Mouse (Mus musculus) E14TG2a.4 (cell line): Measurements from ENCODE around the gene Cbln1.
A peak's percentile ranks its signal among the peaks of the same experiment; 100 is the strongest.

Experiments used
- H3K27me3 ChIP-seq: 2 replicates; pipeline ENCODE4 v1.6.1; 2014; ENCODE audit warnings: low read length, control low read depth; ENCODE audit not compliant: insufficient read depth
- H3K36me3 ChIP-seq: 2 replicates; pipeline ENCODE4 v1.6.1; 2014; ENCODE audit warnings: low read length, control low read depth; ENCODE audit not compliant: insufficient read depth
- H3K4me1 ChIP-seq: replicated peaks from 2 replicates; pipeline ENCODE4 v1.6.1; 2014; ENCODE audit warnings: low read depth, low read length, control low read depth
- H3K4me3 ChIP-seq: replicated peaks from 2 replicates; pipeline ENCODE4 v1.5.1; 2014; ENCODE audit warnings: mild to moderate bottlenecking, low read length
- H3K9me3 ChIP-seq: 2 replicates; pipeline ENCODE4 v1.6.1; 2014; ENCODE audit warnings: low read length, control low read depth
- CTCF ChIP-seq: conservative IDR thresholded peaks from 2 replicates; pipeline ENCODE4 v1.5.1; 2014; ENCODE audit warnings: low read length
- NANOG ChIP-seq: IDR thresholded peaks from 2 replicates; pipeline ENCODE4 v1.6.1; 2014; ENCODE audit warnings: borderline replicate concordance, low read length, mixed read lengths
- POU5F1 ChIP-seq: IDR thresholded peaks from 2 replicates; pipeline ENCODE4 v1.6.1; 2014; ENCODE audit warnings: low read length, borderline replicate concordance

Cbln1 gene

DNA sequence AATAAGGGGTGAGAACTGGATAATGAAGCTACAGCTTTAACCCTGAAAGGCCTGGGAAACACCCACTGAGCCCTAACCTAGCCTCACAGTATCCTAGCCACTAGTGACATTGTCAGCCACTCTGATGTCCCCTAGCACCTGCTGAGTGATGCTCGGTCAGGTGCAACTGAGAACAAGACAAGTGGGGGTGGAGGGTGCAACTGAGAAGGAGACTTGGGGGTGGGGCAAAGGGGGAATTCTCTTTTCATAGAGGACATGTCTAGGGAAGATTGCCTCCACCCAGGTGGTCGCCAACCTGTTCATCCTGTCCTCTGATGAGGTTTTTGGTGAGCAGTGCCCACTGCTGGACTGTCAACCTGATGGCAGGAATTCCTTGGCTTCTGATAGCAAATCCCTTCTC, 1.5 kb upstream of the Cbln1 start:
- Histone ChIP-seq H3K9me3 (no peaks in the 10 kb centered on the region), H3K27me3 (peaks cover 56% of the 10 kb centered on the region), H3K4me3 (peak overlapping the region; percentile 92), H3K4me1 (peaks cover 45% of the 10 kb centered on the region), H3K36me3 (no peaks in the 10 kb centered on the region)
- TF ChIP-seq NANOG, result no peak
- no peak for TF ChIP-seq POU5F1
- TF ChIP-seq CTCF, result no peak

DNA sequence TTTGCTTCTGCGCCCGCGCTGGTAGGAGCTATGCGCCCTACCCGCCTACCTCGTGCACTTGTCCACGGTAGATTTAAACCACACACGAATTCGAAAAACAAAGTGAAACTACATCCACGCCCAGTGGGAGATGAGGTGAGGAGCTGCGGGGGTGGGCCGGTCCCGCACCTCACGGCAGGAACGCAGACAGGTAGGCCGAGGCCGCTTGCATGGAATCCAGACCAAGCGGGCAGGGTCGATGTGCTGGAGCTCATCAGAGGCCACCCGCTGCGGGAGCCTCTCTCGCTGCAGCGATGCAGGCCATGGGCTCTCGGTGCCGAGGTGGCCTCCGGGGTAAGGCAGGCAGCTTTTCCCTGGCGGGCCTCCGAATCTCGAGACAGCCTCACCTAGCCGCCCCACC, 905 bp upstream of the Cbln1 start:
- Histone ChIP-seq H3K36me3 (no peaks in the 10 kb centered on the region), H3K4me3 (peak overlapping the region; percentile 92), H3K27me3 (peaks cover 63% of the 10 kb centered on the region), H3K9me3 (no peaks in the 10 kb centered on the region), H3K4me1 (peaks cover 51% of the 10 kb centered on the region)
- TF ChIP-seq CTCF (no peak), NANOG (no peak), POU5F1 (no peak)

DNA sequence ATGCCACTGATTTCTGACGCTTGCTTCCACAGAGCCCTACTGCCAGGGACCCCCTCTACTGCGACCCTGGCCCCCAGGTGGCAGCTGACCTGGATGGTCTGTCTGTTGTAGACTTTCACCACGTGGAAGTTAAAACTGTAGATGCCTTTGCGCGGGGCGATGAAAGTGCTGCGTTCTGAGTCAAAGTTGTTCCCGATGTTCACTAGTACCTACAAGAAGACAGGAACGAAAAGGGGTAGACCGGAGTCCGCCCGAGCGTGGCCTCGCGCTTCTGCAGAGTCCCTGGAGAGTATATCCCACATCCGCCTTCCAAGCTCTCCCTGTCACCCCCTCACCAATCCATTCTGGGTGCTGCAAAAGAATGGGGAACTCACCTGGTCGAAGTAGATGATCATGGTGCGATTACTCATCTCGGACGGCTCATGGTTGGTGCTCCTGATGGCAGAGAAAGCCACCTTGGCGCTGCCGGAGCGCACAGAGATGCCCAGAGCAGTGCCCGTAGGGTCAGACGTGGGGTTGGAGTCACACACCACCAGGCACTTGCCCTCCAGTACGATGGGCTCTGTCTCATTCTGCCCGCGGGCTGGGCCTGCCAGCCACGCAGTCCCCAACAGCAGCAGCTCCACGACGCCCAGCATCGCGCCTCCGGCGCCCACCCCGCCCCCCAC, 672 bp downstream of the Cbln1 start:
- peak overlapping the region; percentile 92 for H3K4me3 ChIP-seq
- TF ChIP-seq NANOG (no peak), CTCF (no peak), POU5F1 (no peak)
- H3K9me3 ChIP-seq, result no peaks in the 10 kb centered on the region
- H3K4me1 ChIP-seq, result peaks cover 63% of the 10 kb centered on the region
- H3K27me3 ChIP-seq, result peaks cover 75% of the 10 kb centered on the region
- H3K36me3 ChIP-seq, result no peaks in the 10 kb centered on the region

DNA sequence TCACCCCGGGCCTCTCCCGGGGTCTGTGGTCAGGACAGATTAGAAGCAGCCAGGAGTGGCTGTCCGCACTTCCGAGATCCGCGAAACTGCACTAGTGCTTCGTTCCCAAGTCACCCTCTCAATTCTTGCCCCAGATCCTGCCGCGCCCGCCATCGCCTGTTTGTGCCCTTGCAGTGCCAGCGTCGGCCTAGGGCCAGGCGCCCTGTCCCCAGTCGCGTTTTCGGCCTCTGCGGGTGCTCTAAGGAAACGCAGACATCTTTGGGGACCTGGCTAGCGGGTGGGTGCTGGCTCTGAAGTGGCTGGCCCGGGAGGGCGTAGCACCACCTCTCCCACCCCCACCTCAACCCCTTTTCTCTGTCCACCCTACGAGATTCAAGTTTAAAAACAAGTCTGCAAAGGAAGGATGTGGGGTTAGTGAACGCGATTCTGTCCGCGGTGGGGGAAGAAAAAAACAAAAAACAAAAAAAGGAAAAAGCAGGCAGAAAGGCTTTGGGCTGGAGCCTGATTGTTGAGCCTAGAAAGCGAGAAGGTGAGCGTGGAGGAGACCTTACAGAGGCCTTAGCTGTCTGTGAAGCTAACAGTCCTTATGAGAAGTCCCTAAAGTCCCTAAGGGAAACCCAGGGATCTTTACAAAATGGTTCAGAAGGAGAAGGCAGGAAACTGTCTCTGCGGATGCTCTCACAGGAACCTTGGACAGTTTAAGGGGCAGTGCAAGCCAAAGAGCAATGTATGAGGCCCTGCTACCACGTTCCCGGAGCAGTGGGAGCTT, 1.4 kb downstream of the Cbln1 start:
- Histone ChIP-seq H3K36me3 (no peaks in the 10 kb centered on the region), H3K4me1 (peaks cover 69% of the 10 kb centered on the region), H3K4me3 (peak overlapping the region; percentile 92), H3K9me3 (no peaks in the 10 kb centered on the region), H3K27me3 (peaks cover 82% of the 10 kb centered on the region)
- TF ChIP-seq CTCF (no peak), NANOG (no peak), POU5F1 (no peak)

DNA sequence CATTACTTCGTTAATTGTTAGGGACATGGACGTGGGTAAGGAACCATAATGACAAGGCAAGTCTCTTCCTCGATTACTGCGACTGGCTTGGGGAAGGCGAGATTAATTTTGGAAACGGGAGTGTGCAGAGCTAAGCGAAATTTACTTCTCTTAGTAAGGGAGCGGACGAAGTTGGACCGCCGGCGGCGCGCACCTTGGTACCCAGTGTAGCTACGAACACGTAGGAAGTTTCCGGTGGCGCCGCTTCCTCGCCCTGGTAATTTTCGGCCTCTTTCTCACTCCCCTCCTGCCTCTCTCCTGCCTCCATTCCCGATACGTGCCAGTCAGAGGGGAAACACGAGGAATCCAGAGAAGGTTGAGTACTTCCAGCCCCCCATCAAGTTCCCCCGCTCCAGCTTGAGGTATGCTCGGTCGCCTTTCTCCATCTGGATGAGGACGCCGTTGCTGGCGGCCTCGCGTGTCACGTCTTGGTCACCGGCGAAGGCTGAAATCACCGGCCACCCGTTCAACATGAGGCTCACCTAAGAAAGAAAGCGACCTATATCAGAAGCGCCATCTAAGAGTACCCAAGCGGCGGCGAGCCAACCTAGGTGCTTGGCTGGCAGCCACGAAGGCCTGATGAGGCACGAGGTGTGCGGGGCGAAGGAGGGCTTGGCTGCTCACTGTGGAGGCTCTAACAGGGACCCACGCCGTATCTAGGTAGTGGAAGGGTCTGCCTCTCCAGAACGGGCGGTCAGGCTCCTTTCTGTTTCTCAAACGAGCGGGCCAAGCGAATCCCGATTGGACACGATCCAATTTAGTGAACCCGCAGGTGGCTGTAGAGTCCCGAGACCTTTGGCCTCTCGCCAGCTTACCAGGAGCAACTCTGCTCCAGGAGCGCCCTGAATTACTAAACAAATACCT, 2.2 kb downstream of the Cbln1 start:
- peaks cover 84% of the 10 kb centered on the region for H3K27me3 ChIP-seq
- no peaks in the 10 kb centered on the region for H3K9me3 ChIP-seq
- H3K4me1 ChIP-seq, result peaks cover 65% of the 10 kb centered on the region
- H3K4me3 ChIP-seq, result peak overlapping the region; percentile 92
- TF ChIP-seq POU5F1 (no peak), NANOG (no peak), CTCF (no peak)
- H3K36me3 ChIP-seq, result no peaks in the 10 kb centered on the region

DNA sequence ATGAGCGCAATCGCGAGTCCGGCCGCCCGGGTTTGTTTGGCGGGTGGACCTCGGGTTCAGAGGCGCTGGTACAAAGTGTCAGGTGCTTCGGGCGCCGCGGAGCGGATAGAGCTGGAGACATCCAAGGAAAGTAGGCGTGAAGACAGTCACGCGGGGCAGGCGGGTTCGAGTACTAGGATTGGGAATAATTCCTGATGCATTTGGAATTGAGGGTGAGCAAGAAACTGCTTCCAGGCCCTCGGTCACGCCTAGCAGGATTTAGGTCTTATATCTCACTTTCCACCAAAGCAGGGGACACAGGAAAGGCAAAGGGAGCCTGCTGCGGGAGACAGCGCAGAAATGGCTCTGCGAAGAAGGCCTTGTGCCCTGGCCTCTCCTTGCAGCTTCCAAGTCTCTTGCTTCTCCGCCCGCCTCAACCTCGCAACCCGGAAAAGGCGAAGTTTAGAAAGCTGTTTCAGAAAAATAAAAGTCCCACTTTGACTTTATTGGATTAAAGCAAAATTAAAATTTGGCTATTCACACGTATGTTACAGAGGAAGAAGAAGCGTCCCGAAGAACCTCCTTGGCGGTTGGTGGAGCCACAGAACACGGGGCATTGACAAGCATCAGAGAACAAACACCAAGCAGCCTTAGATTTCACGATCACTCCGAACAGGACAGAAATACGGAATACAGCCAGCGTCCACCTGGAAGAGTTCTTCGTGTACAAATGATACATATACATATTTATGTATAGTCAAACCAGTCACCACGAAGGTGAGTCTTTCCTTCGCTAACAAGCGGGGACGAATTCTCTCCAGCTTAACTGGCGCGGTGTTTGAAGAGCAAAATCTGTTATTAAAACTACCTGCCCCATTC, 3.2 kb downstream of the Cbln1 start:
- Histone ChIP-seq H3K4me3 (peak overlapping the region; percentile 92), H3K36me3 (no peaks in the 10 kb centered on the region), H3K27me3 (peaks cover 85% of the 10 kb centered on the region), H3K4me1 (peaks cover 67% of the 10 kb centered on the region), H3K9me3 (no peaks in the 10 kb centered on the region)
- no peak for TF ChIP-seq NANOG

DNA sequence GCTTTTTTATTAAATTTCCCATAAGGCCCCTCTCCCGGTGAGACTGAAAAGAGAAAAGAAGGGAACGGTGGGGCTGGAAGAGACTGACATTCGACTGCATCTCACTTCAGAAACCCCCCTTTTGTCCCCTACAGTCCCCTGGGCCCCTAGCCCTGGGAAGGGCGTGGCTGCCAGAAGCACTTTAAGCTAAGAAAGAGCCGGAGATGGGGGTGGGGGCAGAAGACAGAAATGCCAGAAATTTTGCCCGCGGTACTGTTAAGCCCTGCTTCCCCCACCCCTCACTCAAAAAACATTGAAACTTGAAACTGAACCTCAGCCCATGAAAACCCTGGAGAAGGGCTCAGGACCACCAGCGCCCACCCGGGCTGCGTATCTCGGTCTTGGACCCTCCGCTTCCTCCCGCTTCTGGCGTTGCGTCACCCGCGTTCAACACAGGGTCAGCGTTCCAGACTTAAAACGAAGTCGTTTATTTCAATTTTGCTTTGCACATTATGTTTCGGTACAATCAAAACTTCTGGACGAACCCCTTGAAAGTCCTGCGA, 3.9 kb downstream of the Cbln1 start:
- TF ChIP-seq CTCF, result no peak
- no peak for TF ChIP-seq NANOG
- TF ChIP-seq POU5F1, result no peak
- Histone ChIP-seq H3K9me3 (no peaks in the 10 kb centered on the region), H3K27me3 (peaks cover 78% of the 10 kb centered on the region), H3K36me3 (no peaks in the 10 kb centered on the region), H3K4me1 (peaks cover 61% of the 10 kb centered on the region), H3K4me3 (peak overlapping the region; percentile 50)

DNA sequence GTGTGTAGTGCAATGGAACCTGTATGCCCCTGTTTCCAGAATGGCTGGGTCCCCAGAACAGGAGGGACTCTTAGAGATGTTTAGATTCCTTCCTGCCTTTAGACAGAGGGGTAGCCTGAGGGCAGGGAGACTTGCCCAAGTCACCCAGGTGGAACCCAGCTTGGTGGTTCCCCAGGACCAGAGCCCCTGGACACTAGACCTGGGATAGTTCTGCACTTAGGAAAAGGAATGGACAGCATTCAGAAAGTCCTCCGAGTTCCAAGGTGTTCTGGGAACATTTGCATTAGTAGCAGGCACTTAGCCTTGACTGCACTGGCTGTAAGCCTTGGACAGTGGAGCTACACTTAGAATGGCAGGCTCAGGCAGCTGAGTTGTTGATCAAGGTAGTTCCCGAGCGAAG, 4.5 kb downstream of the Cbln1 start:
- Histone ChIP-seq H3K36me3 (no peaks in the 10 kb centered on the region), H3K9me3 (no peaks in the 10 kb centered on the region), H3K27me3 (peaks cover 73% of the 10 kb centered on the region), H3K4me1 (peaks cover 62% of the 10 kb centered on the region), H3K4me3 (0 out of 2 replicates have a peak overlapping the region, but pooled peaks have one; percentile 50)
- no peak for TF ChIP-seq CTCF
